Mouse (Mus musculus) lung, postnatal 0 days (tissue): ENCODE results near the gene Car5a.

Experiments
- CTCF ChIP-seq: IDR thresholded peaks from 2 replicates; pipeline ENCODE4 v1.5.1; 2016; ENCODE audit warnings: antibody characterized with exemption, mild to moderate bottlenecking
- EP300 ChIP-seq: IDR thresholded peaks from 2 replicates; pipeline ENCODE4 v1.6.1; 2016; ENCODE audit warnings: antibody characterized with exemption, mild to moderate bottlenecking, control low read depth

DNA sequence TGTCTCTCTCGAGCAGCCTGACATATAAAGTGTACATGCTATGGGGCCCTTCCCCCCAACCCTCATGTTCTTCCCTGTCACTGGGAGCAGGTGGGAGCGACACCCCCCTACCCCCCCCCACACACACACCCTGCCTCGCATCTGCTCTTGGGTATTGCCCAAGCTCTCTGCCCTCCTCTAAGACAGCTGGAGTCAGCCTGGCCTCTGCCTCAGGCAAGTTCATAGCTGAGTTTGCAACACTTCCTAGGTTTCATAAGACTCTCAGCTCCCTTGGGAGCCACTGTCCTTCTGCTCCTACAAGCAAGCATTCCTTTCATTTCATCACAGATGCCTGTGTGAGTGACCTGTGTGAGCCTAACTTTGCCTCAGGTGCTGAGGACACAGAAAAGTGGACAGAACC, 25.0 kb downstream of the Car5a start:
- TF ChIP-seq CTCF (no peak), EP300 (peak; percentile 69)
